8 mouse cellular contexts compared by ENCODE assay signal in genomic region chr12:12263371-12263791, GRCm38 (mm10). TPM values are rescaled to one million over a fixed set of nuclear protein-coding genes. Genes with fewer than 3 reads are reported as not detected.
DNase-seq lines count a peak whose midpoint lies in the region; ATAC-seq lines count a peak whose summit lies in the region.

No protein-coding gene starts in this region.

- H3K27ac ChIP-seq in kidney, embryonic 16.5 days (ENCODE audit: low read length), result no peak overlapping the region
- H3K27ac ChIP-seq in midbrain, embryonic 13.5 days, result 0 out of 2 replicates have a peak overlapping the region, but pooled peaks have one; percentile 21

- no peaks in the 10 kb centered on the region for H3K9me3 ChIP-seq in kidney, embryonic 16.5 days (ENCODE audit: low read length)
- H3K9me3 ChIP-seq in midbrain, embryonic 13.5 days, result no peaks in the 10 kb centered on the region

- H3K4me2 ChIP-seq in kidney, embryonic 16.5 days (replicated peaks; ENCODE audit: low read depth, low read length), result peak overlapping the region; percentile 76
- peak overlapping the region; percentile 68 for H3K4me2 ChIP-seq in midbrain, embryonic 13.5 days (replicated peaks)

- no peaks in the 10 kb centered on the region for H3K27me3 ChIP-seq in kidney, embryonic 16.5 days (ENCODE audit: insufficient read depth, low read length)
- H3K27me3 ChIP-seq in midbrain, embryonic 13.5 days, result no peaks in the 10 kb centered on the region

- WGBS in kidney, embryonic 16.5 days, result 31% methylated on average over 1 of the region's 1 CpGs
- WGBS in midbrain, embryonic 13.5 days, result 0% methylated on average over 1 of the region's 1 CpGs

- no peak for ATAC-seq in kidney, embryonic 16.5 days (ENCODE audit: low FRiP score, low TSS enrichment)
- ATAC-seq in midbrain, embryonic 13.5 days, result peak; percentile 46

- H3K4me1 ChIP-seq in kidney, embryonic 16.5 days (ENCODE audit: insufficient read depth, low read length), result peaks cover 15% of the 10 kb centered on the region
- peaks cover 35% of the 10 kb centered on the region for H3K4me1 ChIP-seq in midbrain, embryonic 13.5 days (replicated peaks)

- H3K4me3 ChIP-seq in kidney, embryonic 16.5 days (ENCODE audit: low read length), result peak overlapping the region; percentile 62; the same call in 1 of the 2 replicates
- H3K4me3 ChIP-seq in midbrain, embryonic 13.5 days (replicated peaks), result peak overlapping the region; percentile 71

- H3K36me3 ChIP-seq in kidney, embryonic 16.5 days (ENCODE audit: insufficient read depth, low read length), result no peaks in the 10 kb centered on the region
- H3K36me3 ChIP-seq in midbrain, embryonic 13.5 days, result no peaks in the 10 kb centered on the region

- no peak for DNase-seq in kidney, adult 8-10 months
- DNase-seq in cerebellum, adult 18-20 months, result peak; percentile 20 to 27
- DNase-seq in frontal cortex, postnatal 10 days (ENCODE audit: low spot score in 2 of 2), result peak; percentile 39 to 67
- peak; percentile 56 to 69 for DNase-seq in layer of hippocampus, postnatal 14 days (ENCODE audit: low spot score in 2 of 2)
- DNase-seq in telencephalon, adult 2 months (ENCODE audit: low read depth, low spot score), result peak; percentile 78
- no peak for DNase-seq in urinary bladder, adult 18-20 months (ENCODE audit: low spot score in 2 of 2)

- H3K9ac ChIP-seq in kidney, embryonic 16.5 days (replicated peaks; ENCODE audit: low read length), result no peak overlapping the region
- peak overlapping the region; percentile 94 for H3K9ac ChIP-seq in midbrain, embryonic 13.5 days (replicated peaks)

RNA-seq across cellular contexts. Expression of gene Fam49a, which starts 1.4 kb away (rescaled TPM):
- 7.2 and 8.8 TPM in 2 replicates for polyA plus RNA-seq in kidney, embryonic 16.5 days (2015; fragmentation: Nextera tagmentation; extraction: Ambion mirVana)
- total RNA-seq in layer of hippocampus, postnatal 14 days (2021), result 100 to 1,000 TPM; 203 to 209 TPM
- 27.9 and 28.5 TPM in 2 replicates for polyA plus RNA-seq in midbrain, embryonic 13.5 days (2015; fragmentation: Nextera tagmentation; extraction: Ambion mirVana)

Comparison
In these comparisons a context has a peak if more than half of its experiments do, and no peak if none do; other contexts are left out.
1. DNase-seq: peak in cerebellum, adult 18-20 months (2 of 2), frontal cortex, postnatal 10 days (2 of 2), layer of hippocampus, postnatal 14 days (2 of 2) and telencephalon, adult 2 months (single experiment); none in kidney, adult 8-10 months (0 of 2) and urinary bladder, adult 18-20 months (0 of 2).